ENCODE assay signal across 26 mouse cellular contexts in genomic region chr1:158920451-158920850, GRCm38 (mm10). TPM values are rescaled to one million over a fixed set of nuclear protein-coding genes. Genes with fewer than 3 reads are reported as not detected.
A peak's percentile ranks its signal among the peaks of the same experiment; 100 is the strongest.
DNase-seq lines count a peak whose midpoint lies in the region; ATAC-seq and TF ChIP-seq lines count a peak whose summit lies in the region.
"Had no signal": no experiment of that assay in that cellular context is flagged by ENCODE, and none has a peak within 500 bp of the region (broad histone marks: within the 10 kb centered on the region; RNA-seq: fewer than 3 reads in every experiment).

No protein-coding gene starts in this region.

- H3K27ac ChIP-seq in gastrocnemius, adult 2 months, result peak overlapping the region; percentile 50
- 0 out of 2 replicates have a peak overlapping the region, but pooled peaks have one; percentile 64 for H3K27ac ChIP-seq in lung, embryonic 15.5 days
- H3K27ac ChIP-seq: embryonic facial prominence, embryonic 15.5 days; forebrain, embryonic 10.5 days; hindbrain, embryonic 12.5 days had no signal

- no peaks in the 10 kb centered on the region for H3K27me3 ChIP-seq in lung, embryonic 15.5 days
- H3K27me3 ChIP-seq: embryonic facial prominence, embryonic 15.5 days; hindbrain, embryonic 12.5 days had no signal

- ATAC-seq in lung, embryonic 15.5 days (ENCODE audit: borderline replicate concordance, extremely low read depth, low FRiP score, low TSS enrichment), result no peak
- ATAC-seq: CD4-positive, CD25-positive, alpha-beta regulatory T cell, adult 4 months; forebrain, embryonic 14.5 days; hindbrain, embryonic 16.5 days; inflammation-experienced regulatory T-cells, adult 6 months had no signal

- H3K36me3 ChIP-seq in lung, embryonic 15.5 days, result no peaks in the 10 kb centered on the region
- H3K36me3 ChIP-seq: embryonic facial prominence, embryonic 15.5 days; forebrain, embryonic 10.5 days; G1E; hindbrain, embryonic 12.5 days had no signal

- no peak overlapping the region for H3K4me3 ChIP-seq in gastrocnemius, adult 2 months
- H3K4me3 ChIP-seq in lung, embryonic 15.5 days, result no peak overlapping the region
- H3K4me3 ChIP-seq: embryonic facial prominence, embryonic 15.5 days; erythroblast, embryonic 14.5 days; forebrain, embryonic 10.5 days; hindbrain, embryonic 12.5 days had no signal

- no peaks in the 10 kb centered on the region for H3K4me1 ChIP-seq in lung, embryonic 15.5 days
- H3K4me1 ChIP-seq: embryonic facial prominence, embryonic 15.5 days; forebrain, embryonic 10.5 days; hindbrain, embryonic 12.5 days had no signal

- no peak for TF ChIP-seq CTCF in gastrocnemius, adult 2 months (IDR thresholded peaks at IDR 0.05)

- intact Hi-C loops in gastrocnemius, adult 2 months (cut with DNase I), result no loop called here

- H3K9me3 ChIP-seq in lung, embryonic 15.5 days, result no peaks in the 10 kb centered on the region
- H3K9me3 ChIP-seq: embryonic facial prominence, embryonic 15.5 days; forebrain, embryonic 10.5 days; hindbrain, embryonic 12.5 days had no signal

- DNase-seq in gastrocnemius, adult 2 months, result no peak
- DNase-seq in gastrocnemius, postnatal 25 days, result no peak
- peak; percentile 41 for DNase-seq in heart, adult 8-10 months (ENCODE audit: low spot score)
- no peak for DNase-seq in heart, postnatal 4 days
- no peak for DNase-seq in lung, postnatal 25 days (ENCODE audit: low spot score)
- DNase-seq in lung, postnatal 14 days, result peak; percentile 9
- DNase-seq in right cerebral cortex, postnatal 10 days (ENCODE audit: low spot score in 2 of 2), result no peak
- DNase-seq: adrenal gland, adult 8-10 months; adrenal gland, postnatal 36 days; B cell, adult 2 months; cerebellum, adult 11 months; cerebellum, adult 8-10 months; cerebellum, postnatal 14 days; embryo, embryonic 11 days; heart, postnatal 36 days had no signal

- WGBS in lung, embryonic 15.5 days, result 42% methylated on average over 5 of the region's 5 CpGs

- no peak overlapping the region for H3K9ac ChIP-seq in lung, embryonic 15.5 days
- H3K9ac ChIP-seq: embryonic facial prominence, embryonic 15.5 days; hindbrain, embryonic 12.5 days had no signal

- no peak overlapping the region for H3K4me2 ChIP-seq in lung, embryonic 15.5 days
- H3K4me2 ChIP-seq: embryonic facial prominence, embryonic 15.5 days; hindbrain, embryonic 12.5 days had no signal

RNA-seq across cellular contexts. Expression of gene Pappa2, which starts 59.8 kb away (rescaled TPM):
- not detected for total RNA-seq in gastrocnemius, adult 2 months (2021)
- under 1 TPM; 0.38 to 0.48 TPM for total RNA-seq in gastrocnemius, postnatal 25 days (2021)
- total RNA-seq in heart, adult 8-10 months (2022), result under 1 TPM; 0.11 to 0.59 (median 0.19) TPM
- total RNA-seq in heart, postnatal 4 days (2021), result 1 to 10 TPM; 1.1 to 1.2 TPM
- 0.74 and 0.85 TPM in 2 replicates for polyA plus RNA-seq in lung, embryonic 15.5 days (2015; fragmentation: Nextera tagmentation; extraction: Ambion mirVana)
- total RNA-seq: common myeloid progenitor, adult 5-6 weeks had no signal
- polyA plus RNA-seq: CD4-positive, CD25-positive, alpha-beta regulatory T cell, adult 4 months; erythroblast, embryonic 14.5 days; G1E; inflammation-experienced regulatory T-cells, adult 6 months had no signal

Comparison
In these comparisons a context has a peak if more than half of its experiments do, and no peak if none do; other contexts are left out.
1. DNase-seq: peak in heart, adult 8-10 months (single experiment) and lung, postnatal 14 days (single experiment); none in gastrocnemius, adult 2 months (single experiment), gastrocnemius, postnatal 25 days (single experiment), heart, postnatal 4 days (single experiment), lung, postnatal 25 days (single experiment) and right cerebral cortex, postnatal 10 days (0 of 2).